Mouse (Mus musculus): ENCODE measurements around the gene Igf1r.

Gene Igf1r

GRCm38 (mm10) chr7:68006496-68006895, 53.9 kb downstream of the Igf1r start:
- no peak for DNase-seq (ENCODE audit: low read depth, low spot score)

- no peak for DNase-seq (ENCODE audit: low read depth, low spot score)
Observed at GRCm38 (mm10) chr7:68009635-68010034, 57.0 kb downstream of the Igf1r start.

GRCm38 (mm10) chr7:68010168-68010567, 57.5 kb downstream of the Igf1r start:
- no peak for DNase-seq (ENCODE audit: low read depth, low spot score)

- no peak for DNase-seq (ENCODE audit: low read depth, low spot score)
Observed at GRCm38 (mm10) chr7:68010802-68011201, 58.2 kb downstream of the Igf1r start.

- DNase-seq (ENCODE audit: low read depth, low spot score) = no peak
Observed at GRCm38 (mm10) chr7:68011385-68012122, 58.9 kb downstream of the Igf1r start.

- no peak for DNase-seq (ENCODE audit: low read depth, low spot score)
Observed at GRCm38 (mm10) chr7:68012123-68012474, 59.5 kb downstream of the Igf1r start.

GRCm38 (mm10) chr7:68014495-68014894, 61.9 kb downstream of the Igf1r start:
- no peak for DNase-seq (ENCODE audit: low read depth, low spot score)

- no peak for DNase-seq (ENCODE audit: low read depth, low spot score)
Observed at GRCm38 (mm10) chr7:68015404-68015803, 62.8 kb downstream of the Igf1r start.

- no peak for DNase-seq (ENCODE audit: low read depth, low spot score)
Observed at GRCm38 (mm10) chr7:68018038-68018437, 65.4 kb downstream of the Igf1r start.

GRCm38 (mm10) chr7:68020556-68020955, 67.9 kb downstream of the Igf1r start:
- DNase-seq (ENCODE audit: low read depth, low spot score) = no peak

- no peak for DNase-seq (ENCODE audit: low read depth, low spot score)
Observed at GRCm38 (mm10) chr7:68021741-68022140, 69.1 kb downstream of the Igf1r start.

- DNase-seq (ENCODE audit: low read depth, low spot score) = no peak
Observed at GRCm38 (mm10) chr7:68022188-68022587, 69.6 kb downstream of the Igf1r start.

GRCm38 (mm10) chr7:68023882-68024281, 71.3 kb downstream of the Igf1r start:
- DNase-seq (ENCODE audit: low read depth, low spot score) = no peak

- DNase-seq (ENCODE audit: low read depth, low spot score) = no peak
Observed at GRCm38 (mm10) chr7:68024625-68025024, 72.0 kb downstream of the Igf1r start.

GRCm38 (mm10) chr7:68025396-68025795, 72.8 kb downstream of the Igf1r start:
- DNase-seq (ENCODE audit: low read depth, low spot score) = no peak

- no peak for DNase-seq (ENCODE audit: low read depth, low spot score)
Observed at GRCm38 (mm10) chr7:68026076-68026475, 73.4 kb downstream of the Igf1r start.

- DNase-seq (ENCODE audit: low read depth, low spot score) = no peak
Observed at GRCm38 (mm10) chr7:68028167-68028566, 75.5 kb downstream of the Igf1r start.

GRCm38 (mm10) chr7:68030846-68031245, 78.2 kb downstream of the Igf1r start:
- no peak for DNase-seq (ENCODE audit: low read depth, low spot score)

- DNase-seq (ENCODE audit: low read depth, low spot score) = no peak
Observed at GRCm38 (mm10) chr7:68036527-68036926, 83.9 kb downstream of the Igf1r start.

GRCm38 (mm10) chr7:68038846-68039245, 86.2 kb downstream of the Igf1r start:
- no peak for DNase-seq (ENCODE audit: low read depth, low spot score)

GRCm38 (mm10) chr7:68039550-68039949, 86.9 kb downstream of the Igf1r start:
- no peak for DNase-seq (ENCODE audit: low read depth, low spot score)

GRCm38 (mm10) chr7:68044621-68045020, 92.0 kb downstream of the Igf1r start:
- no peak for DNase-seq (ENCODE audit: low read depth, low spot score)

GRCm38 (mm10) chr7:68047152-68047551, 94.5 kb downstream of the Igf1r start:
- no peak for DNase-seq (ENCODE audit: low read depth, low spot score)

GRCm38 (mm10) chr7:68048532-68048931, 95.9 kb downstream of the Igf1r start:
- DNase-seq (ENCODE audit: low read depth, low spot score) = no peak
